Mouse (Mus musculus) left cerebral cortex, postnatal 36 days (tissue): ENCODE measurements around the gene Birc5. TPM values are rescaled to one million over a fixed set of nuclear protein-coding genes. Genes with fewer than 3 reads are reported as not detected.
A peak's percentile ranks its signal among the peaks of the same experiment; 100 is the strongest.

ENCODE experiments used
- DNase-seq, 2 experiments: peaks; one replicate each; pipeline ENCODE4 v3.0.0; 2021 to 2022; ENCODE audit warnings: low spot score in 2 of 2, mixed read lengths in 1 of 2
- intact Hi-C: fragments of 180-260 bp; cut with DNase I; formaldehyde crosslinking; loops from one replicate; pipeline ENCODE4 v1.15.1; 2025
- total RNA-seq, 2 experiments: library from RNA; stranded (reverse); gene quantifications; 2 replicates each; pipeline ENCODE4 v1.2.3; 2021

Birc5 gene
- total RNA-seq, 2 experiments from 2014 or later = 0.66 to 1.5 TPM

GRCm38 (mm10) chr11:117877917-117878745, 29.1 kb downstream of the Birc5 start:
- intact Hi-C loops = loop anchor here (10.0 kb wide), 1 partner anchor 347 kb away; no protein-coding TSS in a partner anchor

GRCm38 (mm10) chr11:117878892-117879291, 29.8 kb downstream of the Birc5 start:
- no peak for DNase-seq
- intact Hi-C loops = loop anchor here (10.0 kb wide), 1 partner anchor 346 kb away; no protein-coding TSS in a partner anchor

More at GRCm38 (mm10) chr11:117877917-117878745, 29.1 kb downstream of the Birc5 start:
- DNase-seq = peak; percentile 31 to 38

GRCm38 (mm10) chr11:117879676-117880075, 30.6 kb downstream of the Birc5 start:
- intact Hi-C loops = loop anchor here (10.0 kb wide), 1 partner anchor 345 kb away; no protein-coding TSS in a partner anchor
- no peak for DNase-seq

GRCm38 (mm10) chr11:117880336-117880976, 31.4 kb downstream of the Birc5 start:
- no peak for DNase-seq
- intact Hi-C loops = no loop called here

GRCm38 (mm10) chr11:117880977-117881358, 31.9 kb downstream of the Birc5 start:
- no peak for DNase-seq

GRCm38 (mm10) chr11:117881787-117882186, 32.7 kb downstream of the Birc5 start:
- intact Hi-C loops = no loop called here
- no peak for DNase-seq

More at GRCm38 (mm10) chr11:117880977-117881358, 31.9 kb downstream of the Birc5 start:
- intact Hi-C loops = no loop called here

- no peak for DNase-seq
- intact Hi-C loops = no loop called here
These were observed 33.2 kb downstream of the Birc5 start for GRCm38 (mm10) chr11:117882208-117882607.

- no peak for DNase-seq
- intact Hi-C loops = no loop called here
These were observed 36.9 kb downstream of the Birc5 start for GRCm38 (mm10) chr11:117886000-117886399.

- intact Hi-C loops = no loop called here
- DNase-seq = no peak
These were observed 39.3 kb downstream of the Birc5 start for GRCm38 (mm10) chr11:117888168-117888852.

- intact Hi-C loops = no loop called here
- no peak for DNase-seq
These were observed 40.1 kb downstream of the Birc5 start for GRCm38 (mm10) chr11:117888853-117889822.

- intact Hi-C loops = no loop called here
- no peak for DNase-seq
These were observed 40.9 kb downstream of the Birc5 start for GRCm38 (mm10) chr11:117889887-117890340.

- intact Hi-C loops = no loop called here
- DNase-seq = no peak
These were observed 41.6 kb downstream of the Birc5 start for GRCm38 (mm10) chr11:117890519-117891282.

- no peak for DNase-seq
- intact Hi-C loops = no loop called here
These were observed 42.6 kb downstream of the Birc5 start for GRCm38 (mm10) chr11:117891581-117892175.

- no peak for DNase-seq
- intact Hi-C loops = no loop called here
These were observed 43.1 kb downstream of the Birc5 start for GRCm38 (mm10) chr11:117892199-117892598.

- no peak for DNase-seq
- intact Hi-C loops = no loop called here
These were observed 45.6 kb downstream of the Birc5 start for GRCm38 (mm10) chr11:117894676-117895075.

GRCm38 (mm10) chr11:117896533-117896932, 47.5 kb downstream of the Birc5 start:
- no peak for DNase-seq
- intact Hi-C loops = no loop called here

- intact Hi-C loops = no loop called here
- no peak for DNase-seq
These were observed 53.2 kb downstream of the Birc5 start for GRCm38 (mm10) chr11:117902282-117902681.

- intact Hi-C loops = no loop called here
- DNase-seq = no peak
These were observed 55.4 kb downstream of the Birc5 start for GRCm38 (mm10) chr11:117904442-117904841.
